Mouse (Mus musculus) right cerebral cortex, postnatal 25 days (tissue): ENCODE measurements around the gene Fut2.

Experiments used
- DNase-seq: peaks from one replicate; pipeline ENCODE4 v3.0.0; 2022

Fut2 gene

DNA sequence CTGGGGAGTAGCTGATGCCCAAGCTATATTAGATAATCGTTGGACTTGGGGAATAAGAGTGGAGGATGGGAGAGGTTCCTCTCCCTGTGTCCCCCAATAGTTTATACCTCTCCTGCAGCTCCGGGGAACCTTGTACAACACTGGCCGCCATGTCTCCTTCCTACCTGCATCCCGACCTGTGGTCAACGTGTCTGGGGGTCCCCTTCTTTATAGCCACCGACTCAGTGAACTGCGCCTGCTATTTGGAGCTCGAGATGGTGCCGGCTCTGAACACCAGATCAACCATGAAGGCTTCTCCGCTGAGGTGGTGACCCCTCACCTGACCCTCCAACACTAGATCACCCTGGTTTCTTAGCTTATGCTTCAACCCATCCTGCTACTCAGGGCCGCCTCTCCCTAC lies 36.1 kb upstream of the Fut2 start:
- no peak for DNase-seq

DNA sequence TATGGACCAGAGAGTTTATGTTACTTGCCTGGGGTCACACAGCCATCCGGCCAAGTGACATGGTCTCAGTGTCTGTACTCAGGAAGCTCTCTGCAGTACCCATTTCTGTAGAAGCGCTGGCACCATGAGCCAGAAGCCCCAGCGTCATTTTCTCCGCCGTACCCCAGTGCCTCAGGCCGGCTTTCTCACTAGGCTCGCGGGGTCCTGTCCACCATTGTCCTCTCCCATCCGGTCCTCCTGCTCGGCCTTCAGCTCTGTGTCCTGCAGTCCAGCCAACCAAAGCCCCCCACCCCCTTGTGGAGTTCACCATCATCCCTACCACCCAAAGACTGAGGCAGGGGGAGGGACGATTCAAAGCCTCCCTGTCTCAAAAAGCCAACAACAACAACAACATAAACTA lies 35.4 kb upstream of the Fut2 start:
- no peak for DNase-seq

GRCm38 (mm10) chr7:45701072-45701471 lies 34.9 kb upstream of the Fut2 start:
- peak; percentile 60 for DNase-seq

DNA sequence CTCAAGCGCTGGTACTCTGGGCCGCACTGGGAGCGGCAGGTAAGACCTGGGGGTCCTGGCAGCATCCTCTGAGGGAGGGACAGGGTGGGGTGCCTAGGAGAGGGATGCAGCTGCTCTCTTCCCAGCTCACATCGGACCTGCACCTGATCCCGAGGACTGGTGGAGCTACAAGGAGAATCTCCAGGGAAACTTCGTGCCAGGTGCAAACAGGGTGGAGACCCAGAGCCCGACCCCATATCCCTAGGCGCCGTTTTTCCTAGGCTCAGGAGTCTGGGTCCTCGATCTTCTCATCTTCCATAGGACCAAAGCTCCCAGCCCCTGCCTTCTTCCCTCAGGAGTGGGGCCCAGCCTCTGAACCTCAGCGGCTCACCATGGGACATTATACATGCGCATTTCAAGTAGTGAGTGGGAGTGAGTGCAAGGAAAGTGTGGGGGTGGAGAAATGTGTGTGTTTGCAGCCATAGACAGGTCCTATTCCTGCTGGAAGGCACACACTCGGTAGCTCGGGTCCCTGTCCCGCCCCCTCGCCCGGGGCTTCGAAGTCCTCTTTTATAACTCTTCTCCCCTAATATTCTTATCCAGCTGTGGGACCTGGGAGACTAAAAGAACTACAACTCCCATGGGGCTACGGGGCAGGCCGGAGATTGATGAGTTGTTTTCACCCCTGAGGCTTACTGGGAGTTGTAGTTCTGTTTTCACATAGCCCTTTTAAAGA lies 34.3 kb upstream of the Fut2 start:
- peak; percentile 80 for DNase-seq

- peak; percentile 59 for DNase-seq
Measured at GRCm38 (mm10) chr7:45699523-45700141, 33.4 kb upstream of the Fut2 start, which contains the start of gene Car11. Car11 (plus strand) TSS chr7:45699843.

DNA sequence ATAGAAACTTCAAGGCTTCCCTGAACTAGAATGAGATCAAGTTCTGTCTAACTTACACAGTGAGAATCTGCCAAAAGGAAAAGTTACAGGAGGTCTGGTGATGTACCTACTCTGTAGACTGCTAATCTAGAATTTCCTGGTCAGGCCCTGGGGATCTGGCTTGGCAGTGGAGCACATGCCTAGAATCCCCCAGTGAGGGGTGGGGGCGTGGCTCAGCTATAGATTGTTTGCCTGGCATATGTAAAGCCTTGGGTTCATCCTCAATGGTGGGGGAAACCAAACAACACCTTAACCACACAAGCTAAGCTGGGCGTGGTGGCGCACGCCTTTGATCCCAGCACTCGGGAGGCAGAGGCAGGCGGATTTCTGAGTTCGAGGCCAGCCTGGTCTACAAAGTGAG lies 31.7 kb upstream of the Fut2 start:
- no peak for DNase-seq

GRCm38 (mm10) chr7:45695098-45695497 lies 28.9 kb upstream of the Fut2 start:
- DNase-seq = no peak

DNA sequence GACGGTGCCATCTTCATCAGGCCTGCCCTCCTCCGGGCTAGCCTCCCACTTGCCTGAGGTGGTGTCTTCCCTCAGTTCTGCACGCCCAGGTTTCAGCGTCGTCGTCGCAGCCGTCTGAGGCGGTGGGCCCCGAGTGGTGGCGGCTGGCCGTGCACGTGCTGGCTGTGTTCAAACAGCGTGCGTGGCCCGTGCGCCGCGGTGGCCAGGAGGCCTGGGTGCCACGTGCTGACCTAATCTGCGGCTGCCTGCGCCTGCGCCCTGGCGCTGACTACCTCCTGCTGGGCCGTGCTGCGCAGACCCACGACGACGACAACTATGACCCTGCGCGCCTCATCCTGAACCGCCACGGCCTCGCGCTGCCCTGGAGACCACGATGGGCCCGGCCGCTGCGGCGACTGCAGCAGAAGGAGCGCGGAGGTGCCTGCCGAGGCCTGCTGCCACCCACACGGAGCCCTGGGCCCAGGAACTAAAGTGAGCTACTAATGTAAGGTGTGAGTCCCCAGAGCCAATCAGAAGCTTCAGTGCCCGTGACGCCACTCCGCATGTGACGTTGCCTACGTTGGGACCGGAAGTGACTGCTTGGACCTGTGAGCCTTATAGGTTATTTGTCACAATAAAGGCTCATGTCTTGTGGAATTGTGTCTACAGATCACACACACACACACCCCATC lies 27.9 kb upstream of the Fut2 start, which contains the start of gene Sec1:
Gene Sec1 (minus strand): TSS at position 482 of the 671 bp plus-strand sequence.
- no peak for DNase-seq

GRCm38 (mm10) chr7:45692364-45692763 lies 26.2 kb upstream of the Fut2 start:
- DNase-seq = no peak

DNA sequence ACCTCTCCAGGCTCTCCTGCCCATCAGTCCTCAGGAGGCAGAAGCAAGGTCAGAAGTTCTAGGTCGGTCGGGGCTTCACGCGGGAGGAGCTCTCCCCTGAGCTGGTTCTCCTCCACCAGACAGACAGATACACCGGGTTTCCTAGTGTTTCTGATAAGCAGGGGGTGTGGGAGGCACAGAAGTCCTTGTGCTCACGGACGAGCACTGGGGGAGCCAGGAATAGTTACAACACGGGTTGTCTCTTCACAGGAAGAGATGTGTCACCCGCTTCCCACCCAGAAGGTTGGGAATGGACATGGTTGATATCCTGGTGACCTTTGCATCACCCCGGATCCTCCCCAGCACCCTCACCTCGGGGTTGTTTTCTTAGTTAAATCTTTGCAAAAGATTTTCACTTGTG lies 23.6 kb upstream of the Fut2 start:
- no peak for DNase-seq

- DNase-seq = no peak
Measured at GRCm38 (mm10) chr7:45689099-45689498, 22.9 kb upstream of the Fut2 start.

GRCm38 (mm10) chr7:45686841-45687240 lies 20.6 kb upstream of the Fut2 start:
- no peak for DNase-seq

DNA sequence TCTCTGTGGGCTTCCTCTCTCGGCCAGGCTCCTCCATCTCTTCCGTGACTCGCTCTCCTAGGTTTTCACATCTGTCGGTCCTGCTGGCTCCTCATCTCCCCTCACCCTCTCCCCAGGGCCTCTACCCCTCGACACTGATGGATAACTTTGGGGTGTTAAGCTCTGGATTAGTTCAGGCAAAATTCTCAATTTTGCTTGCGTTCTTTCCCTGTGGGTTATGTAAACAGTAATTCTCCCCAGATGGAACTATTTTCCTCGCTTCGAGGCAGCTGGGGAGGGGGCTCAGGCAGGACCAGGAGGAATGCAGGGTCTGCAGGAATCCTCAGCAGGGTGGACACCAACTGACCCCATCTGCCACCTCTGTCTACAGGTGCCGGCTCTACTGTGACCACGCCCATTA lies 19.6 kb upstream of the Fut2 start:
- DNase-seq = no peak

DNA sequence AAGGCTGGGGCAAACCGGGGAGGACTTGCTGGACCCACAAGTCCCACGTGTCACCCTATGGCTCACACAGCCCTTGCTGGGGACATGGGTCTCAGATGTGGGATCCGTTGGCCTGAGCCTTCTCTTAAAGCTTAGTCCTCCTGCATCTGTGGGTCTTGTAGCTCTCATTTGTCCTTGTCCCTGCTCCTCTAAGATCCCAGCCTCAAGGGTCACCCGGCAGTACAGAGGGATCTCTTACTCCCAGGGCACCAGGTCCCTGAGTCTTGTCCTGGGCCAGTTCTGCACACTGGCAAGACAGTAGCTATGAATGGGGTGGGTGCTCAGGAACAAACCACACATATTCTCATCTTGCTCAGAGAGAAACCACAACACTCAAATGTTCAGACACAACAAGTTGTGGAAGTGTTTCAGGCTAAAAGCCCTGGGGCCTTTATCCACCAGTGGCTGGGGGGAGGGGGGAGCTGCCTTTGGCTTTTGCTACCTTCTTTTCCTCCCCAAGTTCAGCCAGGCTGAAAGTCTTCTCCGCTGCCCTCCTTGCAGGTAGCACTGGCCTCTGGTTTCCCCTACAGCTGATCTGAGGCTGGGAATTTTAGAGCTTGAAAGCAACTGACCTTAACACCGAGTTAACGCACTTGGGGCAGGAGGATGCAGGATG lies 17.3 kb upstream of the Fut2 start, which contains the start of gene Ntn5:
Gene Ntn5 (plus strand): TSS at position 627 of the 655 bp plus-strand sequence.
- no peak for DNase-seq

DNA sequence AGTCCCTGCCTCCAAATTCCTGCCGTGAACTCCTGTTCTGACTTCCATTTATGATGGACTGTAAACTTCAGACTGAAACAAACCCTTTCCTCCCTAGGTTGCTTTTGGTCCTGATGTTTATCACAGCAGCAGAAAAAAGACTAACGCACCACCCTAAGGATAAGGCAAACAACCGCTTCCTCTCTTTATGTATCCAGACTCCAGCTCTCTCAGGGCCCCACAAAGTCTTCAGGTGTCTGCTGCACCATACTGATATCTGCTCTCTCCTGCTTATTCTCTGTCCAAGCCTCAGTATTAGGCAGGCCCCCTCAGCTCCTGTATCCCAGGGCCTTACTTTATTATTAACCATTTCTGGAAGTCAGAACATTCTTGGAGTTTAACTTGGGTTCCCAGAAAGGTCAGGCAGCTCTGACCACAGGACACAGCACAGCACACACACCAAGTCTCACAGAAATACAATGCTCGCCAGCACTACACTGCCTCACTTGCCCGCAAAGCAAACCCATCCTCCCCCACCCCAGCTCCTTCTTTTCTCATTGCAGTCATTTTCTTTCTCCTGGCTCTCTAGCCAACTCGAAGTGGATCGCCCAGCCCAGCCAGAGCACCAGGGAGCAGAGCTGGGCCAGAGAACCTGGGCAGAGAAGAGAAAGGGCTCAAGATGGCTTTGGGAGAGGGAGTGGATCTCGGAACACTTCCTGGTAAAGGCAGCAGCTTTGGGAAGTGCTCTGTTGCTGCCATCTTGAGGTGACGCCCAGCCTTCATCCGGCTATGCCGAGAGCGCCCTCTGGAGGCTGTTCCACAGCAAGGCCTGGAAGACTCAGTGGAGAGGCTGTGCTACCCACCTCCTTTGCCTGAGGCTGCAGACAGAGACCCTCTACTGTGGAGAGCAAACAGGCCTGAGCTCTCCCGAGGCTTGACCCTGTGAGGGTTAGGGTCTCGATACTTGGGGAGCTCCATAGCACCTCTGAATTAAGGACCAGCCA lies 16.2 kb upstream of the Fut2 start:
- peak; percentile 84 for DNase-seq

DNA sequence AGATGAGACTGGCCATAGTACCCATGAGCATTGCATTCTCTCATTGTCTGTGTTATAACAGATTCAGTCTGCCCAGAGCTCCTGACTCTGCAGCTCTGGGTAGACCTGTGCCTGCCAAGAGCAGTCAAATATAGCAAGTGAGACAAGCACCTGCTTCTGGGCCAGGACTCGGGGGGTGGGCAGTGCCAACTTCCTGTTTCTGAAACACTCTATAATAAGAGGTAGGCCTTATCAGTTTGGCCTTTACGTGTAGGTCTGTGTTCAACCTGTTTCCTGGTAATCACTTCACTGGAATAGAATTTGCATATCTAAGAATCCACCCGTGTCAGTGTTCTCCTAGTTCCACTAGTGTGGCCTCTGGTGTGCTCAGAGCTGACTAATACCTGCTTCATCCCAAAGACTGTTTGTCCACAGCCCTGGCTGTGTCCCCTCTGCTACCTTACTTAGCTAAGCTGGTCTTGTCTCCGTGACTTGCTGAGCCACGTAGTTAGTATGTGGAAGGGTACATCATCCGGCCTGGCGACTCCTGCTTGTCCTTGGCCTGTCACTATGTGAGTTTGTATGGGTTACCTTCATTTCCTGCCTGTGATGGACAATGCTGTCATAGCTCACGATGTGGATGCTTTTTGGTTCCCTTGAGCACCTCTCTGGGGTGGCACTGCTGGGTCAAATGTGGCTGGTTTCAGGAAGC lies 15.0 kb upstream of the Fut2 start:
- DNase-seq = no peak

GRCm38 (mm10) chr7:45679966-45680621 lies 13.9 kb upstream of the Fut2 start:
- DNase-seq = no peak

DNA sequence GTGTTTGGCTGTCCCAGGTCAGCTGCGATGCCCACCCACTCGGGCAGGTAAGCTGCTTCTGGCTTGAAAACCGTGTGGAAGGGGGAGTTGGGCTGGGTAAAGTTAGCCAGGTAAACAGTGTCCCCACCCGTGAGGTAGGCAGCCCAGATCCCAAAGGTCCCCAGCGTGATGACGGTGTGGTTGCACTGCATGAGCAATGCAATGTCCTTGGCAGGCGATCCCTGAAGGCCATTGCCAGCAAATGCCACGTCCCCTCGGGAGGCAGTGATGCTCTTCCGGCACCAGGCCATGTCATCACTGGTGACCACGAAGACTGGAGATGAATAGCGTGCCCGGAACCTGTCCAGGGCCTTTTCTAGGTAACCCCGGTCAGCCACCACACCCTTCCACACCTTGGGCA lies 12.3 kb upstream of the Fut2 start:
- DNase-seq = no peak

DNA sequence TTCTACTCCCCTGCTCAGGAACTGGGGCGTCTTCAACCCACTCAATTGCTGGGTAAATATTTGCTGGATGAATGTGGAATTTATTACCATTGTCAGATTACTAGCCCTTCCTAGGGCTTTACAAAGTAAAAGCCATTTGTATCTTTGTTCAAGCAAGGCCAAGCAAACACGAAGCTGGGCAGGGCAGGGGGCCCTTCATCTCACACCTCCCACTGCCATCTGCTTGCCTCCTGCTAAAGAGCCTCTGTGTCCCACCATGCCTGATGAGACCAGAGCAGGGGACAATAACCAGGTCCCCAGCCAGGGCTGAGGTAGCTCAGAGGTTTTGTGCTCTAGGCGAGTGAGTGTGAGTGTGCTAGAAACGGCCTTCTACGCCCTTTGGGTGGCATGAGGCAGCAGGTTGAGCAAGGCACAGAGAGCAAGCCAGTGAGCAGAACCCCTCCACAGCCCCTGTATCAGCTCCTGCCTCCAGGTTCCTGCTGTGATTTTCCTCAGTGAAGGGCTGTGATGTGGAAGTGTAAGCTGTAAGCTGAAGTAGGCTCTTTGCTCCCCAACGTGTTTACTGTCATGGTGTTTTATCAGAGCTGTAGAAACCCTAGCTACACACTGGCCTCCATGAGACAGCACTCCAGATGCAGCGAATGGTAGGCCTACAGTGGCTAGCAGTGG lies 11.6 kb upstream of the Fut2 start:
- DNase-seq = no peak

- DNase-seq = no peak
Measured at GRCm38 (mm10) chr7:45668921-45669320, 2.7 kb upstream of the Fut2 start.
